Mouse (Mus musculus) erythroblast, embryonic 14.5 days (primary cell): ENCODE measurements around the gene Slc6a3.

Experiments used
- GATA1 ChIP-seq: IDR thresholded peaks from 2 replicates; pipeline ENCODE4 v1.6.1; 2012; ENCODE audit warnings: low read length, inconsistent platforms, mixed read lengths
- TAL1 ChIP-seq: IDR thresholded peaks from 3 replicates; pipeline ENCODE4 v1.6.1; 2012; ENCODE audit warnings: low read length, inconsistent platforms, mixed read lengths

GRCm38 (mm10) chr13:73577277-73577676 lies 40.7 kb downstream of the Slc6a3 start:
- no peak for TF ChIP-seq GATA1
- no peak for TF ChIP-seq TAL1
